Mouse (Mus musculus): ENCODE data around the gene Gm6034.
A peak's percentile ranks its signal among the peaks of the same experiment; 100 is the strongest.
"Not testable (repeated sequence)": the region's sequence is repeated elsewhere in the genome, so short reads cannot be mapped to it uniquely, and the experiment has no call there.

Gm6034 gene

GRCm38 (mm10) chr17:36081901-36082300, 39.1 kb downstream of the Gm6034 start:
- DNase-seq (ENCODE audit: low read depth) = not testable (repeated sequence)

GRCm38 (mm10) chr17:36082519-36083232, 39.9 kb downstream of the Gm6034 start:
- DNase-seq (ENCODE audit: low read depth) = peak; percentile 32

- peak; percentile 70 for DNase-seq (ENCODE audit: low read depth)
These were observed 40.6 kb downstream of the Gm6034 start for GRCm38 (mm10) chr17:36083266-36083869.

- DNase-seq (ENCODE audit: low read depth) = no peak
These were observed 41.2 kb downstream of the Gm6034 start for GRCm38 (mm10) chr17:36083870-36084451.

GRCm38 (mm10) chr17:36085976-36086375, 43.2 kb downstream of the Gm6034 start:
- DNase-seq (ENCODE audit: low read depth) = not testable (repeated sequence)

GRCm38 (mm10) chr17:36091933-36092332, 49.2 kb downstream of the Gm6034 start:
- DNase-seq (ENCODE audit: low read depth) = not testable (repeated sequence)

- not testable (repeated sequence) for DNase-seq (ENCODE audit: low read depth)
These were observed 49.8 kb downstream of the Gm6034 start for GRCm38 (mm10) chr17:36092520-36092919.

- DNase-seq (ENCODE audit: low read depth) = no peak
These were observed 51.2 kb downstream of the Gm6034 start for GRCm38 (mm10) chr17:36093936-36094335.

- DNase-seq (ENCODE audit: low read depth) = not testable (repeated sequence)
These were observed 56.8 kb downstream of the Gm6034 start for GRCm38 (mm10) chr17:36099603-36100002.

GRCm38 (mm10) chr17:36102091-36102490, 59.3 kb downstream of the Gm6034 start:
- not testable (repeated sequence) for DNase-seq (ENCODE audit: low read depth)
